Mouse (Mus musculus) CH12.LX (cell line): ENCODE measurements around the gene Rita1.

Source experiments
- CHD2 ChIP-seq: IDR thresholded peaks from 2 replicates; pipeline ENCODE4 v1.6.1; 2011; ENCODE audit warnings: low read length, improper control_type of control experiment
- CTCF ChIP-seq, 2 experiments: IDR thresholded peaks in 1 of 2; conservative IDR thresholded peaks in 1 of 2; 2 replicates each; pipeline ENCODE4 v1.5.1; 2011 to 2012; ENCODE audit warnings: low read depth in 2 of 2, low read length in 2 of 2, improper control_type of control experiment in 1 of 2, inconsistent platforms in 1 of 2, mild to moderate bottlenecking in 1 of 2, moderate library complexity in 1 of 2
- E2F4 ChIP-seq: IDR thresholded peaks from 2 replicates; pipeline ENCODE4 v1.6.1; 2011; ENCODE audit warnings: low read depth, low read length, improper control_type of control experiment; ENCODE audit not compliant: insufficient replicate concordance
- ETS1 ChIP-seq: conservative IDR thresholded peaks from 2 replicates; pipeline ENCODE4 v1.6.1; 2012; ENCODE audit warnings: low read depth, mild to moderate bottlenecking, inconsistent platforms, low read length, improper control_type of control experiment, moderate library complexity
- MAFK ChIP-seq: IDR thresholded peaks from 2 replicates; pipeline ENCODE4 v1.6.1; 2011; ENCODE audit warnings: low read length, improper control_type of control experiment; ENCODE audit not compliant: insufficient replicate concordance
- MAZ ChIP-seq: IDR thresholded peaks from 2 replicates; pipeline ENCODE4 v1.6.1; 2012; ENCODE audit warnings: low read depth, mild to moderate bottlenecking, inconsistent platforms, low read length, improper control_type of control experiment, moderate library complexity
- NRF1 ChIP-seq: IDR thresholded peaks from 2 replicates; pipeline ENCODE4 v1.6.1; 2014; ENCODE audit warnings: low read depth, mild to moderate bottlenecking, inconsistent platforms, low read length, improper control_type of control experiment, moderate library complexity
- POLR2A ChIP-seq: IDR thresholded peaks from 2 replicates; pipeline ENCODE4 v1.6.1; 2011; ENCODE audit warnings: low read depth, mild to moderate bottlenecking, improper control_type of control experiment, low read length
- RAD21 ChIP-seq: IDR thresholded peaks from 2 replicates; pipeline ENCODE4 v1.6.1; 2011; ENCODE audit warnings: low read depth, mild to moderate bottlenecking, low read length, improper control_type of control experiment, moderate library complexity
- RCOR1 ChIP-seq: conservative IDR thresholded peaks from 2 replicates; pipeline ENCODE4 v1.6.1; 2012; ENCODE audit warnings: low read depth, mild to moderate bottlenecking, inconsistent platforms, low read length, improper control_type of control experiment
- SIN3A ChIP-seq: IDR thresholded peaks from 2 replicates; pipeline ENCODE4 v1.6.1; 2012; ENCODE audit warnings: low read length, improper control_type of control experiment, inconsistent platforms
- USF1 ChIP-seq: IDR thresholded peaks from 2 replicates; pipeline ENCODE4 v1.6.1; 2014; ENCODE audit warnings: low read depth, mild to moderate bottlenecking, inconsistent platforms, low read length, improper control_type of control experiment
- ZKSCAN1 ChIP-seq: IDR thresholded peaks from 2 replicates; pipeline ENCODE4 v1.6.1; 2012; ENCODE audit warnings: low read depth, inconsistent platforms, low read length, improper control_type of control experiment, borderline replicate concordance
- ZMIZ1 ChIP-seq: IDR thresholded peaks from 2 replicates; pipeline ENCODE4 v1.6.1; 2012; ENCODE audit warnings: low read depth, mild to moderate bottlenecking, inconsistent platforms, low read length, improper control_type of control experiment

- TF ChIP-seq CTCF (conservative IDR thresholded peaks at IDR 0.05 in 1 of 2, IDR thresholded peaks at IDR 0.05 in 1 of 2; ENCODE audit: low read depth in 2 of 2, low read length in 2 of 2) (no peak), MAZ (no peak), RAD21 (no peak), ETS1 (no peak), MAFK (no peak), NRF1 (no peak), ZMIZ1 (no peak), CHD2 (no peak), USF1 (no peak), POLR2A (no peak), RCOR1 (no peak), SIN3A (no peak), ZKSCAN1 (no peak), E2F4 (no peak)
These were observed 48.5 kb downstream of the Rita1 start for GRCm38 (mm10) chr5:120563914-120564311.
